Mouse (Mus musculus) urinary bladder, postnatal 10 days (tissue): ENCODE results near the gene Phf14.
"Not testable (repeated sequence)": the region's sequence is repeated elsewhere in the genome, so short reads cannot be mapped to it uniquely, and the experiment has no call there.

Experiments
- DNase-seq: peaks from one replicate; pipeline ENCODE4 v3.0.0; 2022; ENCODE audit warnings: low spot score

Gene Phf14

GRCm38 (mm10) chr6:12095716-12096115 is 188.1 kb downstream of the Phf14 start:
- no peak for DNase-seq

GRCm38 (mm10) chr6:12097125-12097524 is 189.5 kb downstream of the Phf14 start:
- no peak for DNase-seq

- no peak for DNase-seq
Observed at GRCm38 (mm10) chr6:12105144-12105543, 197.5 kb downstream of the Phf14 start.

DNA sequence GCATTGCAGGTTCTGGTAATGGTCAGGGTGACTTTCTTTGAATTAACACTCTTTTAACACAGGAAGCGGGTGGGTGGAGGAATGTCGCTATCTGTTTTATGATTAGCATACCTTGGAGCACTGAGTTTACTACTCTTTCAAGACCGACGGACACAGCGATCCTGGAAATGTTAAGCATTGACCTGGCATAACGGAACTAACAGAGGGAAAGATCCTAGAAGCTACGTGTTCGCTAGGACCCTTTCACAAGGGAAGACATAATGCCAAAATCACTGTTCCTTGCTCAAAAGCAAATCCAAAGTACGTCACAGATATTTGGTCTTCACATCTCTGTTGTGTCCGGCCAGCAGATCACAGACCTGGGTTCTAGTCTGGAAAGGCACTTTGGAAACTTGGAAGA is 199.7 kb downstream of the Phf14 start:
- no peak for DNase-seq

GRCm38 (mm10) chr6:12107786-12108185 is 200.2 kb downstream of the Phf14 start:
- no peak for DNase-seq

DNA sequence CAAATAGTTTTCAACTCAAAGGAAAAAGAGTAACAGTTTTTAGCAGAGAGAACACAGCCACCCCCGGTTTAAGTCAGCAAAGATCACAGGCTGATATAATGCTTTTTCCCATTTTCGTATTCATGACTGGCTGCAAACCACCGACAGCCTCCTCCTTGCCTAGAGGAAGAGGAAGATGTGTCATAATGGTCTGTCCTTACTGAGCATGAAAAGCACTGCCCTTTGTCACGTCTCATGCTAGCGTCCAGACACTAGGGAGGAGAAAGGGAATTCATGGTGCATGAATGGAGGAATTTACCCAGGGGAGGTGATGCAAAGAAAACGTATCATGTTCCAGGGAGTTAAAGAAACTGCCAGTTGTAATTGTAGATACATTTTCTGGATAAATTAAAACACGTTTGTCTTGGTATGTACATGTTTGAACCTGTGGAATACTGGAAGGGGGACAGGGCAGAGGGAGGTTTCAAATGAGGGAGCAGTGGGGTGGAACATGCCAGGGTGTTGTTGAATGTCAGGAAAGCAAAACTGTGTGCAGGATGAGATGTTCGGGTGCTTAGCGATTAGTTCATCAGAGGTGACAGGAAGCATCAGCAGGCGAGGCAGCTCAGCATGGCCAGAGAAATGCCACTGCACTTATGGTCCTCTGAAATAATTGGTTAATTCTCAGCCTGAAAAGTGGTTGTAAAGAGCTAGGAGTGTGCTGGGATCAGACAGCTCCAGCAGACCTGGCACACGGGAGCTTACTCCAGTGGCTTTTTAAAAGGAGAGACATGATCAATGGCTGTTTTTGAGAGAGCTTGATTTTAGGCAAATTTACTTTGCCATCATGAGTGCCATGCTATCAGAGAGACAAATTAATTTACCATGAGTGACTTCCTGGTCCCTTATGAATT is 209.6 kb downstream of the Phf14 start:
- DNase-seq: no peak

DNA sequence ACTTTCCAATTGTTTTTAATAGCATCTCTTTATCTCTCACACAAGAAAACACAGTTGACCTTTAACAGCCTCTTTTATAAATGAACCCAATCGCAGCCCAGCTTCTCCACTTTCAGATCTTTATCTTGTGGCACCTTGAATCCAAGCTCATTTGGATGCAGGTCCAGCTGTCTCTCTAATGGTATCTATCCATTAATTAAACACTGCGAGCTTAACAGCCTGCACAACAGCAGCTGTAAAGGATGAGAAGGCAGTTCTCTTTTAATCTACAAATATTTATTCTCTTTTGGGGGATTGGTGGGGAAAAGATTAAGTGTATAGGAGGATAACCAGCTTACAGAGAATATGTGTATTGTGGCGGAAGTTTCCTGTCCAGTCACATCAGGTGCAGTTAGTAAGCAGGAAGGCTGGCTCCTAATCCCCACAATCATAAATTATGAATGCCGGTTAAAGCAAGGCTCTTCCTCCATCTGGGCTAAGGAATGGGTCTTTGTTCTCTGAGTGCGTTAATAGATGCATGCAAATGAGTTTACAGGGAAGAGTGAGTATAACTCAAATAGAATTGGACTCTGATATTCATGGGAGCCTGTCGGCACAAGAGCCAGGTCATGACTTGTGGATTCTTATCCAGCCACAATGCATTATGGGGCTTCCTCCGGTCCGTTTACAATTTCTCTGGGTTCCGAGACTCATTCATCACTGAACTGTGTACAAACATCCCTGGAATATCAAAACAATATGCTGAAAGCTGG is 210.4 kb downstream of the Phf14 start:
- DNase-seq: no peak

DNA sequence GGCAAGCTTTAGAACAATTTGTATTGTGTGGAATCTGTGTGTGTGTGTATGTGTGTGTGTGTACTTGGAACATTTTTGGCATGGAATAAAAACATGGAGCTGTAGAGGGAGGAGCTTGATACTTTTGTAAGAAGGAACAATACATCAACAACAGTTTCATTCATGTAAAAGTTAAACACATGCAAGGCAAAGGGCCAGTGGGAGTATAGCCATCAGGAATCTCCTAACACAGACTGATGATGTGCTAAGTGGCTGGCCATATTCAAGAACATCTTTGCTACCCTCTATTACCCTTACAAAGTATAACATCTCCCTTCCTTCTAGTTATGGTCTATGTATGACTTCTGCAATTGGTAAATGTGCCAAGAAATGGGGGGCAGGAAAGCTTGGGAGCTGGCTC is 215.2 kb downstream of the Phf14 start:
- no peak for DNase-seq

- no peak for DNase-seq
Observed at GRCm38 (mm10) chr6:12125031-12125803, 217.6 kb downstream of the Phf14 start.

DNA sequence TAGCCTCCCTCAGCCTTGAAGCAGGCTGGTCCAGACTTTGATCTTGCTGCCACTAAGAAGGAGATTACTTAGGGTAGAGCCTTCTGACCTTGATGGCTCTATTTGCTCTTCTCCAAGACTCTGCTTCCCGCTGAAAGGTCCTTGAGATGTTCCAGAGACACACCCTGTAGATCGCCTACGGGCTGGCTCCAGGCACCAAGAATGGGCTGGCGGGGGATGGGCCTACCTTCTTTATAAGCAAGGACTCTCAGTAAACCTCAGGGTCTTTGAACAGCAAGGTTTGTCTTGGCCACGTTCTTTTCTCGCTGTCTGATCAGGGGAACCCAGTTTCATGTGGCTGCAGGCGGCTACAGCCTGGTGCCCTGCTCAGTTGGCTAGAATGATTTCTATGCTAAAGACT is 219.0 kb downstream of the Phf14 start:
- not testable (repeated sequence) for DNase-seq

DNA sequence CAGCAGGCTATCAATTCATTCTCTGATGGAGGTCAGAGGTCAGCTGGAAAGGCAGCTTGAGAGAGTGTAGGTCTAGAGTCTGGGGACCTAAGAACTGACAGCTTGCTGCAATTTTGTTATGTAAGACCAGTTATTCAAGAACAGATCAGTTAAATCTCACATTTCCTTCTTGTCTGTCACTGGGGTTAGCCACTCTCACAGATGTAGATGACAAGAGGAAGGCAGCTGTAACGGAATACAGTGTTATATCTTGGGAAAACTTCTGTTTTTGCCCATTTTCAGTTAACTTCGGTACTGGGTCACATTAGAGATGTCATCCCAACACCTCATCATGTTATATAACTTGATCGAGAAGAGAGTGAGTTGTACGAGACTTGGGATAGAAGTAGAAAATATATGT is 219.7 kb downstream of the Phf14 start:
- no peak for DNase-seq
